Mouse (Mus musculus): ENCODE results near the gene Skint5. TPM values are rescaled to one million over a fixed set of nuclear protein-coding genes. Genes with fewer than 3 reads are reported as not detected.
"Not testable (repeated sequence)": the region's sequence is repeated elsewhere in the genome, so short reads cannot be mapped to it uniquely, and the experiment has no call there.

Gene Skint5
- total RNA-seq (2022) = not detected

GRCm38 (mm10) chr4:113999403-113999802 lies at the start of gene Skint5:
Gene Skint5, minus strand, starts transcription at chr4:113999503.
- no peak for DNase-seq (ENCODE audit: low spot score in 2 of 2)

- DNase-seq (ENCODE audit: low spot score in 2 of 2) = no peak
Measured at GRCm38 (mm10) chr4:113957343-113957742, 42.0 kb downstream of the Skint5 start.

DNA sequence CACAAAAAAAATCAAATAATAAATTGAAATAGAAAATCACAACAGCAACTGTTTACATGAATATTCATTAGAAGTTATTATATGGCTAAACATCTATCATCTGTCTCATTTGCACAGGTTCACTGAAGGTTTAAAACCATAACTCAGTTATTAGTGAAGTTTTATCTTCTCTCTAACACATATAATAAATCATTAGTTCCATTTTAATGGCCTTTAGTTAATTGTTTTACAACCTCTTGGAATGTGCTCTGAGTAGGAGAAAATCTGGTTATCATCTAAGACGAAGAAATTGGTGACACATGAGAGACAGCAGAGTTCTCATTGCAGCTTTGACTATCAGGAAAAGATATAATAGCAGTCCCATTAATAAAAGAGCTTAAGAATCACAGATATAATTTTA lies 235.1 kb downstream of the Skint5 start:
- no peak for DNase-seq (ENCODE audit: low spot score in 2 of 2)

GRCm38 (mm10) chr4:113763684-113764083 lies 235.6 kb downstream of the Skint5 start:
- no peak for DNase-seq (ENCODE audit: low spot score in 2 of 2)

GRCm38 (mm10) chr4:113448230-113448629 lies 551.1 kb downstream of the Skint5 start:
- not testable (repeated sequence) for DNase-seq (ENCODE audit: low spot score in 2 of 2)

Other genes with a start within 250 kb of the Skint5 start
- gene Skint11, start 163.9 kb upstream of the Skint5 start, total RNA-seq (2022) = not detected

All from layer of hippocampus, adult 8-10 months (tissue).